In genomic region chr5:21487306-21487705, GRCm38 (mm10) we compare ENCODE assay signal across 16 mouse cellular contexts. TPM values are rescaled to one million over a fixed set of nuclear protein-coding genes. Genes with fewer than 3 reads are reported as not detected.
DNase-seq lines count a peak whose midpoint lies in the region; ATAC-seq lines count a peak whose summit lies in the region.
"Had no signal": no experiment of that assay in that cellular context is flagged by ENCODE, and none has a peak within 500 bp of the region (broad histone marks: within the 10 kb centered on the region; RNA-seq: fewer than 3 reads in every experiment).

No protein-coding gene starts in this region.

- no peak for ATAC-seq in heart, embryonic 15.5 days (replicated peaks; ENCODE audit: insufficient number of reproducible peaks, insufficient read depth, low FRiP score, low read depth)
- no peak for ATAC-seq in embryonic facial prominence, embryonic 13.5 days (ENCODE audit: insufficient number of reproducible peaks, insufficient read depth, low FRiP score, low TSS enrichment, low read depth)
- no peak for ATAC-seq in midbrain, embryonic 11.5 days (ENCODE audit: low FRiP score)
- no peak for ATAC-seq in neural tube, embryonic 15.5 days (ENCODE audit: low FRiP score)
- ATAC-seq: midbrain, embryonic 15.5 days had no signal

- peaks cover 16% of the 10 kb centered on the region for H3K4me1 ChIP-seq in heart, embryonic 15.5 days (replicated peaks)
- H3K4me1 ChIP-seq in embryonic facial prominence, embryonic 13.5 days, result peaks cover 68% of the 10 kb centered on the region
- peaks cover 11% of the 10 kb centered on the region for H3K4me1 ChIP-seq in midbrain, embryonic 11.5 days (ENCODE audit: control insufficient read depth, insufficient read depth, low read length)
- peaks cover 3% of the 10 kb centered on the region; the same call in 1 of the 2 replicates for H3K4me1 ChIP-seq in neural tube, embryonic 15.5 days
- H3K4me1 ChIP-seq: midbrain, embryonic 15.5 days had no signal

- H3K9me3 ChIP-seq in heart, embryonic 15.5 days (replicated peaks), result no peaks in the 10 kb centered on the region
- H3K9me3 ChIP-seq in embryonic facial prominence, embryonic 13.5 days, result no peaks in the 10 kb centered on the region
- H3K9me3 ChIP-seq in midbrain, embryonic 11.5 days (ENCODE audit: control insufficient read depth, low read length), result no peaks in the 10 kb centered on the region
- H3K9me3 ChIP-seq in neural tube, embryonic 15.5 days (replicated peaks), result no peaks in the 10 kb centered on the region
- H3K9me3 ChIP-seq: hindbrain, embryonic 13.5 days; limb, embryonic 12.5 days; midbrain, embryonic 15.5 days had no signal

- H3K27me3 ChIP-seq in heart, embryonic 15.5 days, result no peaks in the 10 kb centered on the region
- H3K27me3 ChIP-seq in embryonic facial prominence, embryonic 13.5 days, result no peaks in the 10 kb centered on the region
- no peaks in the 10 kb centered on the region for H3K27me3 ChIP-seq in midbrain, embryonic 11.5 days (ENCODE audit: control insufficient read depth, insufficient read depth, low read length)
- no peaks in the 10 kb centered on the region for H3K27me3 ChIP-seq in neural tube, embryonic 15.5 days (replicated peaks)
- H3K27me3 ChIP-seq: hindbrain, embryonic 13.5 days; limb, embryonic 12.5 days; midbrain, embryonic 15.5 days had no signal

- no peak overlapping the region for H3K4me2 ChIP-seq in heart, embryonic 15.5 days
- H3K4me2 ChIP-seq in embryonic facial prominence, embryonic 13.5 days, result no peak overlapping the region
- no peak overlapping the region for H3K4me2 ChIP-seq in midbrain, embryonic 11.5 days
- no peak overlapping the region for H3K4me2 ChIP-seq in neural tube, embryonic 15.5 days
- H3K4me2 ChIP-seq: hindbrain, embryonic 13.5 days; limb, embryonic 12.5 days; midbrain, embryonic 15.5 days had no signal

- H3K27ac ChIP-seq in heart, embryonic 15.5 days, result peak overlapping the region; percentile 45; the same call in 1 of the 2 replicates
- peak overlapping the region; percentile 68 for H3K27ac ChIP-seq in embryonic facial prominence, embryonic 13.5 days
- no peak overlapping the region for H3K27ac ChIP-seq in midbrain, embryonic 11.5 days (ENCODE audit: low read depth, low read length)
- no peak overlapping the region for H3K27ac ChIP-seq in neural tube, embryonic 15.5 days (replicated peaks)
- H3K27ac ChIP-seq: hindbrain, embryonic 13.5 days; limb, embryonic 12.5 days; midbrain, embryonic 15.5 days had no signal

- 56% methylated on average over 3 of the region's 3 CpGs for WGBS in heart, embryonic 15.5 days
- whole genome bisulfite sequencing in embryonic facial prominence, embryonic 13.5 days, result 49% methylated on average over 3 of the region's 3 CpGs
- 88% methylated on average over 3 of the region's 3 CpGs for WGBS in midbrain, embryonic 11.5 days
- 93% methylated on average over 3 of the region's 3 CpGs for WGBS in neural tube, embryonic 15.5 days

- no peak for DNase-seq in heart, adult 18-20 months
- DNase-seq in NIH3T3 (ENCODE audit: low read depth), result peak; percentile 84
- peak; percentile 31 for DNase-seq in skeletal muscle tissue, adult 2 months (ENCODE audit: low read depth, low spot score)
- no peak for DNase-seq in midbrain, embryonic 11.5 days (ENCODE audit: low spot score, missing footprints)
- DNase-seq: gastrocnemius, postnatal 36 days; kidney, adult 8-10 months; kidney, postnatal 4 days; lung, adult 18-20 months; right cerebral cortex, postnatal 25 days had no signal

- no peak overlapping the region for H3K9ac ChIP-seq in heart, embryonic 15.5 days
- no peak overlapping the region for H3K9ac ChIP-seq in embryonic facial prominence, embryonic 13.5 days
- H3K9ac ChIP-seq in midbrain, embryonic 11.5 days (ENCODE audit: low read length), result no peak overlapping the region
- H3K9ac ChIP-seq in neural tube, embryonic 15.5 days (replicated peaks), result no peak overlapping the region
- H3K9ac ChIP-seq: hindbrain, embryonic 13.5 days; limb, embryonic 12.5 days; midbrain, embryonic 15.5 days had no signal

- no peak overlapping the region for H3K4me3 ChIP-seq in heart, embryonic 15.5 days
- H3K4me3 ChIP-seq in embryonic facial prominence, embryonic 13.5 days, result no peak overlapping the region
- no peak overlapping the region for H3K4me3 ChIP-seq in midbrain, embryonic 11.5 days (ENCODE audit: low read depth, low read length)
- no peak overlapping the region for H3K4me3 ChIP-seq in neural tube, embryonic 15.5 days (replicated peaks)
- H3K4me3 ChIP-seq: hindbrain, embryonic 13.5 days; limb, embryonic 12.5 days; midbrain, embryonic 15.5 days had no signal

- no peaks in the 10 kb centered on the region for H3K36me3 ChIP-seq in heart, embryonic 15.5 days
- no peaks in the 10 kb centered on the region for H3K36me3 ChIP-seq in embryonic facial prominence, embryonic 13.5 days
- H3K36me3 ChIP-seq in midbrain, embryonic 11.5 days (ENCODE audit: control insufficient read depth, insufficient read depth, low read length), result no peaks in the 10 kb centered on the region
- no peaks in the 10 kb centered on the region for H3K36me3 ChIP-seq in neural tube, embryonic 15.5 days
- H3K36me3 ChIP-seq: hindbrain, embryonic 13.5 days; limb, embryonic 12.5 days; midbrain, embryonic 15.5 days had no signal

RNA-seq across cellular contexts. Expression of gene Lrrc17, which starts 56.1 kb away (rescaled TPM):
- polyA plus RNA-seq in heart, embryonic 15.5 days (2015; fragmentation: Nextera tagmentation; extraction: Ambion mirVana), result 23.9 and 35.3 TPM in 2 replicates
- 1 to 10 TPM; 2.0 to 2.8 TPM for total RNA-seq in heart, adult 18-20 months (2021)
- 115 and 129 TPM in 2 replicates for polyA plus RNA-seq in embryonic facial prominence, embryonic 13.5 days (2015; fragmentation: Nextera tagmentation; extraction: Ambion mirVana)
- 14.0 and 17.0 TPM in 2 replicates for polyA plus RNA-seq in midbrain, embryonic 11.5 days (2014; fragmentation: Nextera tagmentation; extraction: Ambion mirVana)
- 8.1 and 18.6 TPM in 2 replicates for polyA plus RNA-seq in neural tube, embryonic 15.5 days (2015; fragmentation: Nextera tagmentation; extraction: Ambion mirVana)
- total RNA-seq: megakaryocyte progenitor cell, adult 5-6 weeks had no signal

Comparison
In these comparisons a context has a peak if more than half of its experiments do, and no peak if none do; other contexts are left out.
1. H3K27ac ChIP-seq: peak in heart, embryonic 15.5 days (single experiment) and embryonic facial prominence, embryonic 13.5 days (single experiment); none in midbrain, embryonic 11.5 days (single experiment) and neural tube, embryonic 15.5 days (single experiment).
2. DNase-seq: peak in NIH3T3 (single experiment) and skeletal muscle tissue, adult 2 months (single experiment); none in heart, adult 18-20 months (0 of 2) and midbrain, embryonic 11.5 days (single experiment).